9 mouse cellular contexts compared by ENCODE assay signal in the genomic region with DNA sequence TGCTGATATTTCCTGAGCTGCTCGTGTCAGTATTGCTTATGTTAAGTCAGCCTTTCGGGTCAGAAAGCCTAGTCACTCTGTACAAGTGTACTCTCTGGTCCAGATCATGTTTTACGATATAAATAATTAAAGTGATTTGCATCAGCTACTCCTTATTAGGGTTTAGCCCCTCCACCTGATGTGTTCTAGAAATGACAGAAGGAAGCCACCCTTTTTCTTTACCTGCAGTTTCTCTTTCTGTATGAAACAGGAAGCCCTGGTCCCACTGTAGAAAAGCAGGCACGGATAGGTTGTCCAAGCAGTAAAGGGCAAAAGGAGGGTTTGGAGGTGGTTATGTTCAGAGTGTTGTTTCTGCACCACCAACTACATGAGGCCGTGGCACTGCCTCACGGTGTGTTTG. TPM values are rescaled to one million over a fixed set of nuclear protein-coding genes. Genes with fewer than 3 reads are reported as not detected.
DNase-seq lines count a peak whose midpoint lies in the region; ATAC-seq and TF ChIP-seq lines count a peak whose summit lies in the region.
"Had no signal": no experiment of that assay in that cellular context is flagged by ENCODE, and none has a peak within 500 bp of the region (broad histone marks: within the 10 kb centered on the region; RNA-seq: fewer than 3 reads in every experiment).

No protein-coding gene starts in this region.

- no peak for DNase-seq in heart, postnatal 0 days (ENCODE audit: low spot score)
- no peak for DNase-seq in heart, adult 8-10 months (ENCODE audit: low spot score)
- DNase-seq in embryo, embryonic 10.5 days (ENCODE audit: low spot score): no peak
- DNase-seq in thymus, postnatal 0 days (ENCODE audit: low spot score): no peak
- DNase-seq in left cerebral cortex, postnatal 4 days: no peak
- DNase-seq: thymus, postnatal 4 days had no signal

- H3K4me2 ChIP-seq in heart, postnatal 0 days (ENCODE audit: low read depth, low read length): peak overlapping the region; percentile 84
- H3K4me2 ChIP-seq in hindbrain, embryonic 16.5 days (ENCODE audit: low read length): peak overlapping the region; percentile 93
- H3K4me2 ChIP-seq in midbrain, embryonic 15.5 days: peak overlapping the region; percentile 90

- TF ChIP-seq POLR2A in bone marrow macrophage, adult 2 months (IDR thresholded peaks at IDR 0.05; ENCODE audit: borderline replicate concordance, low read depth, low read length): no peak

- H3K9me3 ChIP-seq in heart, postnatal 0 days (replicated peaks; ENCODE audit: control insufficient read depth, low read length): no peaks in the 10 kb centered on the region
- no peaks in the 10 kb centered on the region for H3K9me3 ChIP-seq in hindbrain, embryonic 16.5 days (ENCODE audit: control insufficient read depth, low read length)
- no peaks in the 10 kb centered on the region for H3K9me3 ChIP-seq in midbrain, embryonic 15.5 days

- 71% methylated on average over 6 of the region's 6 CpGs for WGBS in heart, postnatal 0 days
- 83% methylated on average over 6 of the region's 6 CpGs for WGBS in hindbrain, embryonic 16.5 days
- WGBS in midbrain, embryonic 15.5 days: 81% methylated on average over 6 of the region's 6 CpGs

- TF ChIP-seq CTCF in heart, postnatal 0 days (IDR thresholded peaks at IDR 0.05; ENCODE audit: low read depth): no peak
- no peak for TF ChIP-seq CTCF in bone marrow macrophage, adult 2 months (IDR thresholded peaks at IDR 0.05; ENCODE audit: low read depth, low read length)

- no peak overlapping the region for H3K4me3 ChIP-seq in heart, postnatal 0 days (ENCODE audit: low read depth, low read length)
- H3K4me3 ChIP-seq in bone marrow macrophage, adult 2 months (ENCODE audit: insufficient read depth, low read length): peak overlapping the region; percentile 100
- peak overlapping the region; percentile 82 for H3K4me3 ChIP-seq in hindbrain, embryonic 16.5 days (ENCODE audit: low read length)
- H3K4me3 ChIP-seq in midbrain, embryonic 15.5 days: peak overlapping the region; percentile 98

- H3K27me3 ChIP-seq in heart, postnatal 0 days (ENCODE audit: control insufficient read depth, insufficient read depth, low read length): no peaks in the 10 kb centered on the region
- H3K27me3 ChIP-seq in hindbrain, embryonic 16.5 days (replicated peaks; ENCODE audit: control insufficient read depth, insufficient read depth, low read length): no peaks in the 10 kb centered on the region
- no peaks in the 10 kb centered on the region for H3K27me3 ChIP-seq in midbrain, embryonic 15.5 days (replicated peaks)

- TF ChIP-seq EP300 in heart, postnatal 0 days (IDR thresholded peaks at IDR 0.05; ENCODE audit: low read depth): no peak

- no peak for ATAC-seq in heart, postnatal 0 days (ENCODE audit: insufficient read depth, low read depth)
- ATAC-seq in hindbrain, embryonic 16.5 days: no peak
- no peak for ATAC-seq in midbrain, embryonic 15.5 days (replicated peaks)

- peaks cover 43% of the 10 kb centered on the region for H3K36me3 ChIP-seq in heart, postnatal 0 days (replicated peaks; ENCODE audit: control insufficient read depth, insufficient read depth, low read length)
- H3K36me3 ChIP-seq in hindbrain, embryonic 16.5 days (ENCODE audit: control insufficient read depth, insufficient read depth, low read length): peaks cover 20% of the 10 kb centered on the region
- peaks cover 19% of the 10 kb centered on the region for H3K36me3 ChIP-seq in midbrain, embryonic 15.5 days (replicated peaks)

- intact Hi-C loops in left cerebral cortex, postnatal 4 days (cut with DNase I): loop anchor here (5.0 kb wide), 1 partner anchor 44 kb away; no protein-coding TSS in a partner anchor

- H3K9ac ChIP-seq in heart, postnatal 0 days (replicated peaks; ENCODE audit: low read depth, low read length): no peak overlapping the region
- H3K9ac ChIP-seq in hindbrain, embryonic 16.5 days (ENCODE audit: low read depth, low read length): no peak overlapping the region; the same call in 1 of the 2 replicates
- H3K9ac ChIP-seq in midbrain, embryonic 15.5 days: no peak overlapping the region

- H3K4me1 ChIP-seq in heart, postnatal 0 days (ENCODE audit: control insufficient read depth, insufficient read depth): peaks cover 9% of the 10 kb centered on the region; the same call in 1 of the 2 replicates
- H3K4me1 ChIP-seq in bone marrow macrophage, adult 2 months (ENCODE audit: control insufficient read depth, insufficient read depth, low read length): peaks cover 5% of the 10 kb centered on the region
- peaks cover 11% of the 10 kb centered on the region for H3K4me1 ChIP-seq in hindbrain, embryonic 16.5 days (ENCODE audit: control insufficient read depth, insufficient read depth, low read depth, low read length)
- peaks cover 26% of the 10 kb centered on the region for H3K4me1 ChIP-seq in midbrain, embryonic 15.5 days

- H3K27ac ChIP-seq in heart, postnatal 0 days (ENCODE audit: low read depth): no peak overlapping the region
- no peak overlapping the region for H3K27ac ChIP-seq in bone marrow macrophage, adult 2 months (ENCODE audit: insufficient read depth, low read depth, low read length)
- H3K27ac ChIP-seq in hindbrain, embryonic 16.5 days (ENCODE audit: low read depth, low read length): no peak overlapping the region
- no peak overlapping the region for H3K27ac ChIP-seq in midbrain, embryonic 15.5 days

RNA-seq across cellular contexts. Expression of gene Mtf1, which starts 1.5 kb away (rescaled TPM):
- total RNA-seq in heart, postnatal 0 days (2014; rRNA removed; ENCODE audit: low replicate concordance): 4.8 and 7.1 TPM in 2 replicates
- 9.0 and 9.5 TPM in 2 replicates for polyA plus RNA-seq in heart, postnatal 0 days (2015; fragmentation: Nextera tagmentation; extraction: Ambion mirVana)
- 10 to 100 TPM; 12.5 to 18.4 (median 14.5) TPM for total RNA-seq in heart, adult 8-10 months (2022)
- polyA plus RNA-seq in bone marrow macrophage, adult 2 months (2012; ENCODE audit: insufficient read depth, insufficient read length, missing spikeins): 12.0 and 13.1 TPM in 2 replicates
- 11.5 and 14.0 TPM in 2 replicates for polyA plus RNA-seq in hindbrain, embryonic 16.5 days (2015; fragmentation: Nextera tagmentation; extraction: Ambion mirVana)
- polyA plus RNA-seq in midbrain, embryonic 15.5 days (2015; fragmentation: Nextera tagmentation; extraction: Ambion mirVana): 13.7 and 16.0 TPM in 2 replicates
- 13.2 and 14.2 TPM in 2 replicates for polyA plus RNA-seq in thymus, postnatal 0 days (2015; fragmentation: Nextera tagmentation; extraction: Ambion mirVana)
- 10 to 100 TPM; 25.0 to 27.2 TPM for total RNA-seq in left cerebral cortex, postnatal 4 days (2021)

RNA-seq across cellular contexts. Expression of gene Yrdc, which starts 47.1 kb away (rescaled TPM):
- total RNA-seq in heart, postnatal 0 days (2014; rRNA removed; ENCODE audit: low replicate concordance): 31.8 and 41.3 TPM in 2 replicates
- 15.8 and 16.9 TPM in 2 replicates for polyA plus RNA-seq in heart, postnatal 0 days (2015; fragmentation: Nextera tagmentation; extraction: Ambion mirVana)
- 10 to 100 TPM; 20.8 to 22.5 (median 22.0) TPM for total RNA-seq in heart, adult 8-10 months (2022)
- 18.6 and 20.2 TPM in 2 replicates for polyA plus RNA-seq in bone marrow macrophage, adult 2 months (2012; ENCODE audit: insufficient read depth, insufficient read length, missing spikeins)
- 42.6 and 43.0 TPM in 2 replicates for polyA plus RNA-seq in hindbrain, embryonic 16.5 days (2015; fragmentation: Nextera tagmentation; extraction: Ambion mirVana)
- polyA plus RNA-seq in midbrain, embryonic 15.5 days (2015; fragmentation: Nextera tagmentation; extraction: Ambion mirVana): 49.2 and 50.5 TPM in 2 replicates
- 42.2 and 49.4 TPM in 2 replicates for polyA plus RNA-seq in thymus, postnatal 0 days (2015; fragmentation: Nextera tagmentation; extraction: Ambion mirVana)
- 10 to 100 TPM; 40.6 to 45.8 TPM for total RNA-seq in left cerebral cortex, postnatal 4 days (2021)

RNA-seq across cellular contexts. Expression of gene 1110065P20Rik, which starts 47.6 kb away (rescaled TPM):
- 70.2 and 127 TPM in 2 replicates for total RNA-seq in heart, postnatal 0 days (2014; rRNA removed; ENCODE audit: low replicate concordance)
- polyA plus RNA-seq in heart, postnatal 0 days (2015; fragmentation: Nextera tagmentation; extraction: Ambion mirVana): 51.5 and 54.3 TPM in 2 replicates
- total RNA-seq in heart, adult 8-10 months (2022): 10 to 100 TPM; 18.2 to 23.5 (median 21.0) TPM
- 7.6 and 9.5 TPM in 2 replicates for polyA plus RNA-seq in bone marrow macrophage, adult 2 months (2012; ENCODE audit: insufficient read depth, insufficient read length, missing spikeins)
- polyA plus RNA-seq in hindbrain, embryonic 16.5 days (2015; fragmentation: Nextera tagmentation; extraction: Ambion mirVana): 92.7 and 102 TPM in 2 replicates
- polyA plus RNA-seq in midbrain, embryonic 15.5 days (2015; fragmentation: Nextera tagmentation; extraction: Ambion mirVana): 94.8 and 95.8 TPM in 2 replicates
- 37.4 and 42.6 TPM in 2 replicates for polyA plus RNA-seq in thymus, postnatal 0 days (2015; fragmentation: Nextera tagmentation; extraction: Ambion mirVana)
- 10 to 100 TPM; 74.1 to 75.1 TPM for total RNA-seq in left cerebral cortex, postnatal 4 days (2021)

RNA-seq across cellular contexts. Expression of gene Maneal, which starts 58.6 kb away (rescaled TPM):
- total RNA-seq in heart, postnatal 0 days (2014; rRNA removed; ENCODE audit: low replicate concordance): 0.39 TPM in 1 of 2 replicates, not detected in the other
- 0.04 and 0.11 TPM in 2 replicates for polyA plus RNA-seq in heart, postnatal 0 days (2015; fragmentation: Nextera tagmentation; extraction: Ambion mirVana)
- total RNA-seq in heart, adult 8-10 months (2022): 1 to 10 TPM in 1 of 4 experiments, under 1 TPM in 3; 0.54 to 1.0 (median 0.69) TPM
- not detected in 2 replicates for polyA plus RNA-seq in bone marrow macrophage, adult 2 months (2012; ENCODE audit: insufficient read depth, insufficient read length, missing spikeins)
- polyA plus RNA-seq in hindbrain, embryonic 16.5 days (2015; fragmentation: Nextera tagmentation; extraction: Ambion mirVana): 10.5 and 10.6 TPM in 2 replicates
- polyA plus RNA-seq in midbrain, embryonic 15.5 days (2015; fragmentation: Nextera tagmentation; extraction: Ambion mirVana): 13.8 and 14.2 TPM in 2 replicates
- 0.15 and 0.25 TPM in 2 replicates for polyA plus RNA-seq in thymus, postnatal 0 days (2015; fragmentation: Nextera tagmentation; extraction: Ambion mirVana)
- total RNA-seq in left cerebral cortex, postnatal 4 days (2021): 10 to 100 TPM; 48.8 to 52.5 TPM
